Mouse (Mus musculus): ENCODE results near the gene Sec63.

The Sec63 gene

GRCm38 (mm10) chr10:42862806-42863205, 101.5 kb downstream of the Sec63 start:
- DNase-seq (ENCODE audit: low spot score in 2 of 2): no peak

- DNase-seq (ENCODE audit: low spot score in 2 of 2): no peak
These were observed 102.5 kb downstream of the Sec63 start for GRCm38 (mm10) chr10:42863621-42864391.

- DNase-seq (ENCODE audit: low spot score in 2 of 2): no peak
These were observed 103.4 kb downstream of the Sec63 start for GRCm38 (mm10) chr10:42864696-42865095.

GRCm38 (mm10) chr10:42868416-42868815, 107.1 kb downstream of the Sec63 start:
- DNase-seq (ENCODE audit: low spot score in 2 of 2): no peak

GRCm38 (mm10) chr10:42869467-42869866, 108.2 kb downstream of the Sec63 start:
- DNase-seq (ENCODE audit: low spot score in 2 of 2): no peak

- DNase-seq (ENCODE audit: low spot score in 2 of 2): no peak
These were observed 111.1 kb downstream of the Sec63 start for GRCm38 (mm10) chr10:42872269-42873010.

GRCm38 (mm10) chr10:42873077-42873595, 111.8 kb downstream of the Sec63 start:
- no peak for DNase-seq (ENCODE audit: low spot score in 2 of 2)

GRCm38 (mm10) chr10:42876172-42876571, 114.9 kb downstream of the Sec63 start:
- DNase-seq (ENCODE audit: low spot score in 2 of 2): no peak

GRCm38 (mm10) chr10:42879269-42879681, 118.0 kb downstream of the Sec63 start:
- DNase-seq (ENCODE audit: low spot score in 2 of 2): no peak

- DNase-seq (ENCODE audit: low spot score in 2 of 2): no peak
These were observed 118.4 kb downstream of the Sec63 start for GRCm38 (mm10) chr10:42879682-42880081.
